Mouse (Mus musculus): ENCODE data around the gene Gm13285.
"Not testable (repeated sequence)": the region's sequence is repeated elsewhere in the genome, so short reads cannot be mapped to it uniquely, and the experiment has no call there.

Gene Gm13285

GRCm38 (mm10) chr4:88797097-88797496 is 2.4 kb upstream of the Gm13285 start, which contains the start of gene Gm13279:
Gene Gm13279, plus strand, starts transcription at chr4:88797397.
- DNase-seq: not testable (repeated sequence)

- not testable (repeated sequence) for DNase-seq
These were observed 3.5 kb downstream of the Gm13285 start, which contains the start of gene Gm13287 for GRCm38 (mm10) chr4:88802954-88803353. Gene Gm13287, plus strand, starts transcription at chr4:88803254.

- DNase-seq: not testable (repeated sequence)
These were observed 5.8 kb downstream of the Gm13285 start, which contains the start of gene Gm13288 for GRCm38 (mm10) chr4:88805231-88805630. Gene Gm13288, plus strand, starts transcription at chr4:88805531.

GRCm38 (mm10) chr4:88805761-88806160 is 6.3 kb downstream of the Gm13285 start:
- not testable (repeated sequence) for DNase-seq

DNA sequence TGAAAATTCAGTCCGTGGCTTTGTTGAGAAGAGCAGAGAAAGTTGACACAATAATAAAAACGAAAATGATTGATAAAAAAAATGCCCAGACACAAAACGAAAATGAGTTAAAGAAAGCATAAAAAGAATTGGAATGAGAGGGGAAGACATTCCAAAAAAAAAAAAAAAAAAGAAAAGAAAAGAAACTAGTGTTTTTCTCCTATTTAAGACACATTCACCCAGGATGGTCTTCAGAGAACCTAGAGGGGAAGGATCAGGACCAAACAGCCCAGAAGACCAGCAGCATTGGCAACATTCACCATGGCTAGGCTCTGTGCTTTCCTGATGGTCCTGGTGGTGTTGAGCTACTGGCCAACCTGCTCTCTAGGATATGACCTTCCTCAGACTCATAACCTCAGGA is 16.5 kb downstream of the Gm13285 start, which contains the start of gene Ifna7:
TSS of gene Ifna7 (plus strand) at position 301 of the 400 bp plus-strand sequence.
- no peak for DNase-seq

DNA sequence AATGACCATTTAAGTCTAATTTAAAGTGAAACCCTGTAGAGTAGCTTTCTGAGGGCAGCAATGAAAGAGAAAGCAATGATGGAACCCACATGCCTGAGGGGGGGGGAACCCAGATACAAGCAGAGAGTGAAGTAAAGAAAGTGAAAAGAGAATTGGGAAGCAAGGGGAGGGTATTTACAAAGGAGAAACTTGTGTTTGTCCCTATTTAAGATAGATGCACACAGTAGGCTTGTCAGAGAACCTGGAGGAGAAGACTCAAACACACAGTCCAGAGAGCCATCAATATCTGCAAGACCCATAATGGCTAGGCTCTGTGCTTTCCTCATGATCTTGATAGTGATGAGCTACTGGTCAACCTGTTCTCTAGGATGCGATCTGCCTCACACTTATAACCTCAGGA is 20.2 kb downstream of the Gm13285 start, which contains the start of gene Ifna11:
TSS of gene Ifna11 (plus strand) at position 301 of the 400 bp plus-strand sequence.
- no peak for DNase-seq

- peak; percentile 15 to 33 for DNase-seq
These were observed 23.5 kb downstream of the Gm13285 start for GRCm38 (mm10) chr4:88822995-88823394.

- DNase-seq: not testable (repeated sequence)
These were observed 27.7 kb downstream of the Gm13285 start, which contains the start of gene Ifna6 for GRCm38 (mm10) chr4:88827116-88827515. Gene Ifna6, plus strand, starts transcription at chr4:88827416.

DNA sequence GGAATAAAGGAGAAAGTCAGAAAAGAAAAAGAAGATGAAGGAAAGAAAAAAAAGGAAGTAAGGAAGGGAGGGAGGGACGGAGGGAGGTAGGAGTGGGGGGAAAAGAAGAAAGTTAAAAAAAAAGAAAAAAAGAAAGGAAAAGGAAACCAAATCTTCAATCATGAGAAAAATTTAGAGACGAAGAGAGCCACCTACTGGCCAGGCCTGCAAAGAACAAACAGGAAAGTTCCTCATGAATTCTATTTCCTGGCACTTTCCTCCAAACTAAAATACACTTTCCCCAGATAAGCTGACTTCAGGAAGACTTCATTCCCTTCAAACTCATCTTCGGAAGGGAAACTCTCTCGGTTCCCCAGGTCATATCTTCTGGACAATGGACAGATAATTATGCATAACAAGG is 31.1 kb downstream of the Gm13285 start:
- DNase-seq: peak; percentile 20 to 32

- not testable (repeated sequence) for DNase-seq
These were observed 35.8 kb downstream of the Gm13285 start, which contains the start of gene Ifna5 for GRCm38 (mm10) chr4:88835225-88835624. Gene Ifna5, plus strand, starts transcription at chr4:88835525.

GRCm38 (mm10) chr4:88838828-88839227 is 39.4 kb downstream of the Gm13285 start:
- DNase-seq: peak; percentile 5 to 14

- no peak for DNase-seq
These were observed 40.6 kb downstream of the Gm13285 start for GRCm38 (mm10) chr4:88840058-88840457.

DNA sequence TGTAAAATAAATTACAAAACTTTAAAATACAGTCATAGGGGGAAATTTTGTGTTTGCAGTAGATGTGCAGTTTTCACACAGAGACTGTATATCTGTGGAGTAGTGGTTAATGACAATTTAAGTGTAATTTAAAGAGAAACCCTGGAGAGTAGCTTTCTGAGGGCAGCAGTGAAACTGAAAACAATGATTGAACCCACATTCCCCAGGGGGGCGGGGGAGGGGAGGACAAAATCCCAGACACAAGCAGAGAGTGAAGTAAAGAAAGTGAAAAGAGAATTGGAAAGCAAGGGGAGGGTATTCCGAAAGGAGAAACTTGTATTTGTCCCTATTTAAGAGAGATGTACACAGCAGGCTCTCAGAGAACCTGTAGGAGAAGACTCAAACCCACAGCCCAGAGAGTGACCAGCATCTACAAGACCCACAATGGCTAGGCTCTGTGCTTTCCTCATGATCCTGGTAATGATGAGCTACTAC is 42.0 kb downstream of the Gm13285 start, which contains the start of gene Ifna4:
TSS of gene Ifna4 (plus strand) at position 424 of the 474 bp plus-strand sequence.
- no peak for DNase-seq

DNA sequence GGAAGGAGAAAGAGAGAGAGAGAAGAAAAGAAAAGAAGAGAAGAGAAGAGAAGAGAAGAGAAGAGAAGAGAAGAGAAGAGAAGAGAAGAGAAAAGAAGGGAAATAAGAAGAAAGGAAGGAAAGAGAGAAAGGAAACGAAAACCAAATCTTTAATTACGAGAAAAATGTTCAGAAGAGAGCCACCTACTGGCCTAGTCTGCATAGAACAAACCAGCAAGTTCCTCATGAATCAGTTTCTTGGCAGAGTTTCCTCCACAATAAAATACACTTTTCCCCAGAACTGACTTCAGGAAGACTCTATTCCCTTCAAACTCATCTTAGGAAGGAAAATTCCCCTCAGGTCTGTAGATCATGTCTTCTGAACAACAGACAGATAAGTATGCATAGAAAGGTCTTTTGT is 45.9 kb downstream of the Gm13285 start:
- DNase-seq: no peak

DNA sequence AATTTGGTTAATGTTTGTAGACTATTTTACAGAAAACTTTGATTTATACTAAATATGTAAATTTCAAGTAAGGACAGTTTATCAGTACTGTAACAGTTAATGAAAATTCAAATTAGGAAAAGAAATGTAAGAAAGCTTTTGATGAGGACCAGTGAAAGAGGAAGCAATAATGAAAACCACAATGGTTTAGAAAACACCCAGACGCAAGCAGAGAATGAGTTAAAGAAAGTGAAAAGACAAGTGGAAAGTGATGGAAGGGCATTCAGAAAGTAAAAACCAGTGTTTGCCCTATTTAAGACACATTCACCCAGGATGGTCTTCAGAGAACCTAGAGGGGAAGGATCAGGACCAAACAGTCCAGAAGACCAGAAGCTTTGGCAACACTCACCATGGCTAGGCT is 50.2 kb downstream of the Gm13285 start, which contains the start of gene Ifna1:
TSS of gene Ifna1 (plus strand) at position 390 of the 400 bp plus-strand sequence.
- DNase-seq: no peak
